Mouse (Mus musculus) cortical plate, adult 2 months (tissue): Measurements from ENCODE around the gene Fam189a1.

Source experiments
- CTCF ChIP-seq: fragments of 200-500 bp; IDR thresholded peaks from 2 replicates; pipeline ENCODE4 v1.5.1; 2011; ENCODE audit warnings: mild to moderate bottlenecking, control low read depth, low read length; ENCODE audit not compliant: insufficient read depth; ENCODE audit errors: extremely low read depth
- POLR2A ChIP-seq: fragments of 200-500 bp; IDR thresholded peaks from 2 replicates; pipeline ENCODE4 v1.6.1; 2011; ENCODE audit warnings: mild to moderate bottlenecking, low read length, control low read depth; ENCODE audit not compliant: insufficient read depth; ENCODE audit errors: extremely low read depth

DNA sequence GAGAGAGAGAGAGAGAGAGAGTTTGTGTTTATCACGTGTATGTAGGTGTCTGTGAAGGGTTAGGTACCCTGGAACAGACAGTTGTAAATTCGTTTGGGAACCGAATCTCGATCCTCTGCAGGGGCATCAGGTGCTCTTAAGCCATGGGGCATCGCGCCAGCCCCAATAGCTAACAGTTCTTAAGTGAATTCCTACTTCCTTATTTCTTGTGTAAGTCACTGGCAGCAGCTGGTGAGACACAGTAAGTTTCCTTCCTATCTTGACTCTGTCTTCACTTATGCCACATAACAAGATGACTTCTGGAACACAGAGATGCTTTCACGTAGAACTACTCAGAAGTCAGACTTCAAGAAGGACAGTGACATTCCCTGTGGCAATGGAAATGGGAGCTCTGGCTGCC is 275.0 kb downstream of the Fam189a1 start:
- TF ChIP-seq CTCF (no peak), POLR2A (no peak)
